Mouse (Mus musculus) gonadal fat pad, adult 2 months (tissue): ENCODE results near the gene Pax9. TPM values are rescaled to one million over a fixed set of nuclear protein-coding genes. Genes with fewer than 3 reads are reported as not detected.

Experiments
- DNase-seq: peaks from one replicate; pipeline ENCODE4 v3.0.0-alpha.2; 2012; ENCODE audit warnings: low read depth
- polyA plus RNA-seq: library from polyadenylated mRNA; depleted of rRNA; stranded (reverse); fragments of >200 nt; gene quantifications from 2 replicates; pipeline ENCODE4 v1.2.3, GENCODE M21; 2012; rRNA removed

The Pax9 gene
- polyA plus RNA-seq = not detected in 2 replicates

DNA sequence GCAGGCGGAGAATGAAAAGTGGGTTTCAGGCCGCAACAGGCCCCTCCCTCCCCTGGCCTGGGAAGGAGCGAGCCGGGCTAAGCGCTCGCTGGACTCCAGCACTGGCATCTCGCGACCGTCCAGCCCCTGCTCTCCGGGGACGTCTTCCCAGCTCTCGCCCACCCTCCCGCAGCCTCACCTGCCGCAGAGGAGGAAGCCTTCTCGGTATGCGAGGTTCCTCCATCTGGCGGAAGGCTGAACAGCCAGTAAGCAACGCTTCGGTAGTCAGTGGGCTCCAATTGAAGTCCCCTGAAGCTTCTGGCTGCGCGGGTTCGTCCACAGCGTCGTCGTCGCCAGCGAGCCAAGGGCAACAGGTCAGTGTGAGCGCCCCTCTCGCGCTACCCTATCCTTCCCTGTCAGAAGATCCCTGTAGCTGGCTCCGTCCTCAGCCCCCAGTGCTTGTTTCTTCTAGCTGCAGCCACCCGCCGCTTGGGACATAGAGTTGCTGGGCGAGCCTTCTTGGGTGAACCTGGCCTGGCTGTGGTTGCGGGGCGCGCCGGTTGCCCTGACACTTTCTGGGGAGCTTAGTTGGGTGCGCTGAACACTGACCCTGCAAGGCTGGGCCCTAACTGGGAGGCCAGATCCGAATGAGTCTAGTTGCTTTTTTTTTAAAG, at the start of gene Pax9:
Gene Pax9 (plus strand): TSS at position 341 of the 653 bp plus-strand sequence.
- DNase-seq = no peak

DNA sequence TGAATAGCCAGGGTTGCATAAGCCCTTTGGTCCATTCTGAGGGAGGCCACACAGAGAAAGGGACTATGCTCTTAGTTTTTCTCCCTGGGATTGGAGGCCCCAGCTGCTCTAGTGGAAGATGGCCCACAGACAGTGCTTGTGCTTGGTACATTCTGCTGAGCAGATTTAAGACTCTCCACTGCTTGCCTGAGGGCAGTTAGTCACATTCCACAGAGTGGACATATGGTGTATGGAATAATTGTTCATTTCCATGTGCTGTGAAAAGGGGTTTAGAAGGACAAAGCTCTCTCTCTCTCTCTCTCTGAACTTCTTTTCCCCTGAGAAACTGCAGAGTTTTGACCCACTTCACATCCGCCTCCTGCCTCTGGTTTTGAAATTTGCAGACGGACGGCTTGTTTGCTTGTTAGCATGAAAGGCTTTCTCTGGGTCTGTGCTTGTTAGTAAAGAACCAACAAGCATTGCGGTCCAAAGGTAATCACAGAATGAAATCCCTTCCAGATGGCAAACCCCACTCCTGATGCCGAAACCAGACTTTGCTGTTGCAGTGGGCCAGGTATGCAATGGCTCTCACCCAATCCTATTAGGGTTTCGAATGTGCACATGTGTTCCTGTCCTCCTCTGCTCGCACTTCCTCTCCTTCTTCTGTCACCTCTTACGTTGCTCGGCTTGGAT, 22.0 kb upstream of the Pax9 start:
- DNase-seq = no peak

DNA sequence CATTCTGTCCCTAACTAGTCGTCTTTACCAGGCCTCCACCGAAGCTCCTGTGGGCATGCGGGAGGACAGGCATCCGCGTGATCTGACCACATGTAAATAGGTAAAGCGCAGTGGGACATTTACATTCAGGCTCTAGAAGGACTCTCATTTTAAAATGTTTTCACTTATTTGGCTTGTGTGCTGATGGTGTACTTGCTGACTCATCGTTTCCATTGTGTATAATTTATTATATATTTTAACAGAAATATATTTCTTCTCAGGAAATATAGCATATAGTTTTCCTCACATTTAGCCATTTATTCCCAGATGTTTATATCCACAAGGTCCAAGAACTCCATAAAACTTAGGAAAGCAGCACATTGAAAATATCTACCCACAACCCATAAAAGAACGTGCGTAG, 20.8 kb upstream of the Pax9 start:
- no peak for DNase-seq

DNA sequence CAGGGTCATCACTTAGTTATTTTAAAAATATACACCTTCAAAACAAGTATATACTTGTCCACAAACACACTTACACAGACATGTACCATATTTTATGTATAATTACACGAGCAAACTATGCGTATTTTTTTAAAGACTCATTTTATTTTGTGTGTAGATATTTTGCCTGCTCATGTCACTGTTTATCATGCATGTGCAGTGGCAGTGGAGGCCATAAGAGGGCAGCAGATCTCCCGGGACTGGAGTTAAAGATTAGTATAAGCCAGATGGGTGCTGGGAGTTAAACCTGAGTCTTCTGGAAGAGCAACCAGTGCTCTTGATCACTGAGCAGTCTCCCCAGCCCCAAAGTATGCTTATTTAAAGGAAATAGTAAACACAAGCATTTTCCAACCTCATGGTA, 16.8 kb upstream of the Pax9 start:
- no peak for DNase-seq

DNA sequence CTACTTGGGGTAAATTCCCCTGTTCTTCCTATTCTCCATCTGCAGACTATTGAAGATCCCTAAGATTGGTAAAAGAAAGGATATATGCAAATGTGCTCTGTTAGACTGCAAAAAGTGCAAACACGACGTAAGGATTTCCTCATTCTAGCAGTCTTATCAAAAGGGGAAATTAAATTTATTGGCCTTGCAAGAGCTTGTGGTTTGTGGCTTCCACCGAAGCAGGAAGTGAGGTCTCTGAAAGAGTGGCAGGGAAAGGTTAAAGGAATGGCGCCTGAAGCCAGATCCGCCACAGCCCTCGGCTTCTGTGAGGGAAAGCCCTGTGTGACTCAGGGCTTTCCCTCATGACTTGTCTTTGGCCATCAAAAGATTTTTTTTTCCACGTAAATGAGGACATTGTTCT, 13.9 kb upstream of the Pax9 start:
- no peak for DNase-seq

DNA sequence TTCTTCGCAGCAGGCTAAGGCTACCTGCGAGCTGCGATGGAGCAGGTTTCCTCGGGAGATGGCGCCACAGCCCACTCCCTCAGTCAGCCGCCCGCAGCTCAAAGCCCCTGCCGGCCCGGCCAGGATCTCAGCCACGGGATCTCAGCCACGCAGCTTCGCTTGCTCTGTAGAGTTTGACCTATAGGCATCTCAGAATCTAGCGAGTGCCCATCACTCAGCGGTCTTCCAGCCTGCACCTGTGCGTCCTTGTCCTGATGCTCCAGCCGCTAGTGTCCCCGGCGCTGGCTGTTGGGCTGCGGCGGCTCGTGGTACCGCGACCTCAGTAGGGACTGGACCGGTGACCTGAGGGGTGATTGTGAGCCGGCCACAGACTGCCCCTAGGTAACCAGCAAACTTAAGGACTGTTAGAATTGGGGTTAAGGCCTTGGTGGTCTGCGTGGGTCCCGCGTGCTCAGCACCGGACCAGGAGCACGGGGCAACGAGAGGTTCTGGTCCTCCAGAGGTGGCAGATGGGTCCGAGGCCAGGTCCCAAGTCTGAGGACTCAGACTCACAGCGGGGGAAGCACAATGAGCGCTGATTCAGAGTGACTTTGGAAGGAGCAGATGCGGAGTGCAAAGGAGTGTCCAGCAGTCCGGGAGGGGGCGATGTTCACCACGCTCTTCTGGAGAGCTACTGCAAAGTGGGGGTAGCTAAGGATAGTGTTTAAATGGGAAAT, 10.3 kb upstream of the Pax9 start:
- DNase-seq = no peak

DNA sequence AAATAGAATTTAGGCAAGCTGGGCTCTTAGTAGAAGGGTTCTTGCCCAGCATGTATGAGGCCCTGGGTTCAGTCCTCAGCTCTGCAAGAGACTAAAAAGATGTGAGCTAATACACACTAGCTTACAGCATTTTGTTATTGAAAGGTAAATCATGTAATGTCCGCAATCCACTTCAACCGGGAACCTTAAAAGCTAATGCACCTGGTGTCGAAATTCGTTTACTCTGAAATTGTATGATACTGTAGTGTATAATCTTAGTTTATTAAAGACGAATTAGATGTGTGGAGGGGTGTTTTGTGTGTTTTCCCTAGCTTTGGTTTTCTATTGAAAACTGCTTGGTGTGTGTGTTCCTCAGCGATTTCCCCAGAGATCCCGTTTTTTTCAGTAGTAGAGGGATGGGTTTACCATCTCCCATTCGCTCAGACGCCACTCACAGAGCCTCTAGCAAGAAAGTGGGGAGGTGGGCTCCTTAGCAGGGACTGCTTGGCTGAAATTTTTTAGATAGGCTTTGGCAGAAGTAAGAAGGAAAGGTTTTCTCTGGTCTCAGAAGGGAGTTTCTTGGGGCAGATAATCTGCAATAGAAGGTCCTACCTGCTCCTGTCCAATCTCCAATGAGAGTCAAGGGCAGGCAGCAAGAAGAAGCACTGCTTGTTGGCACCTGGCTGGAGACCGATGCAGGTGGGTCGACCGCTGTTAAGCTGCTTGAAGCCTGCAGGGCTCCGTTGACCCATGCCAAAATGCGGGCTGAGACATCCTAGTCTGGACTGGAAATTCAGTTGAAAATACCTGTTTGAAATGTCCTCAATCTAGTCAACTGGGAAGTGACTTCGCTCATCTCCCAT, 3.7 kb upstream of the Pax9 start:
- no peak for DNase-seq

DNA sequence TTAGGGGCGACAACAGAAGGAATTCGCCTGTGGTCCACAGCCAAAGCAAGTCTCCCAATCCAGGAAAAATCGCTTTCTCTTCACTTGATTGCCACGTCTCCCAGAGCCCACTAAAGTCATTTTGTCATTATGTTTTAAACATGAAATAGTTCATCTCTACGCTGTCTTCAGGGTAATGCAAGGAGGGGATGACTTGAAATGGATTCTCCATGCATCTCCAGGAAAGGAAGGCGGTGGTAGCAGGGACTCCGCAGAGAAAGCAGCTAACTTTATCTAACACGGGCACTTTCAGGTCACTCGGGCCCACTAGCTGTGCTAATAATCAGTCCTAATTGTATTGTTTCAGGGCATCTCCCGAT, 3.1 kb upstream of the Pax9 start:
- DNase-seq = no peak

DNA sequence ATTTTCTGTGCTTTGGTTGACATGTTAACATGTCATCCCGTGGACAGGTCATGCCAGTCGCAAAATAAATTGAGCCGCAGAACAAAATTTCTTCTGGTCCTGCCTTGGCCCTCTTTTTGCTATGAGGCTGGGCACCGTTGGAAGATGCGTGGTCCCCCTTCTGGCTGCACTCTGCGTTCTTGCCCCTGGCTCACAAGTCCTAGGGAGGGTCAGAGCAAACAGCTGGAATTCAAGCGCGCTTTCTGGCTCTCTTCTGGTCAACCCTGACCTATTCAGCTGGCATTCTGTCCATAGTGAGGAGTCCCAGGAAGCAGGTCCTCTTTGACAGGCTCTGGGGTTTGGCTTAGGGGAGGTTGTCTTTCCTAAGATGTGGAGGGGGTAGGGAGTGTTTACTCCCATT, 2.6 kb upstream of the Pax9 start:
- no peak for DNase-seq

DNA sequence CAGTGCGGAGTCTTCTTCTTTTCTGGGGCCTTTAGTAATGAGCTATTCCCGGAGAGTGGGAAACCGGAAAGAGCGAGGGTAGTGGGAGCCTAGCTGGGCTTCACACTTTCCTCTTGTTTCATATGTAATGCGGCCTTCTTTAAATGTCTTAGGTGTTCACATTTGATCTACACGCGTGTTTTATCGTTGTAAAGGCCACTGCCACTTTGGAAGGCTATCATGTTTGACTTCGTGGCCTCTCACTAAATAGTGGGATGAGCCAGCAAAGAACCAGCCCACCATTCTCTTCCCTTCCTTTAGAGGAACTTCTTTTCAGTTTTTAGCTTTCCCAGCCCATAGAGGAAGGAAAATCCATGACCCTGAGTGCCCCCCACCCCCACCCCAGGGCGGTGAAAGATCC, 2.2 kb upstream of the Pax9 start:
- no peak for DNase-seq

DNA sequence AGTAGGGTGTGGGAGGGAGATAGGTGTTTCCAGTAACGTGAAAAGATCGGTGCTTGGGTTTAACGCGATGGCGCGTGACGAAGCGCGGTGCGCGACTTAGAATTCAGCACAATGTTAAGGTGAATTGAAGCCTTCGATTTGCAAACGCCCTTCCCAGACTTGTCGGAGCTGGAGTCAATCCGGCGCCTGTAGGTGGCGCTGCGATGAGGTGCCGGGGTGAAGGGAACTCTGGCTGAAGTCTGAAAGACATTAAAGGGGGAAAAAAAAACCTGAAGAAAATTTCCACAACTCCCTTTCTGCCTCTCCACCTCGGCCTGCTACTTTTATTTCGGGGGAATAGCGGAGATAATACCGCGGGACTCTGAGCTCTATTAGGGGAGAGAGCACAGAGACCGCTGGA, 1.8 kb upstream of the Pax9 start:
- no peak for DNase-seq

DNA sequence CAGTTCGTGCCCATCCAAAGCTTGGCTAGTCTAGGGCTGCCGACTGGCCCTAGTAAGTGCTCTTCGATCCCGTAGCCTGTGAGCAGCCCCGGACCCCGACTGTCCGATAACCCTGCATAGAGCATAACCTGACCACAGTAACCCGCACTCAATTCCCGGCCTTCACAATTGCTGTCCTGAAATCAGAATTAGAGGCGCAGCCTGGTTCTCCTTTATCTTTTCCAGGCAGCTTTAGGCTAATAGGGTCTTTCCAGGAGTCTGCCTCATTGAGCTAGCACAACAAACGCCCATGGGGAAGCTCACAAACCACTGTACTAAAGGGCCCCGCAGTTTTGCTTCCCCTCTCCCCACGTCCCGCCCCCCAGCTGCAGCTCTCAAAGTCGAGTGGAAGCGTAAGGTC, 1.2 kb upstream of the Pax9 start:
- DNase-seq = no peak

DNA sequence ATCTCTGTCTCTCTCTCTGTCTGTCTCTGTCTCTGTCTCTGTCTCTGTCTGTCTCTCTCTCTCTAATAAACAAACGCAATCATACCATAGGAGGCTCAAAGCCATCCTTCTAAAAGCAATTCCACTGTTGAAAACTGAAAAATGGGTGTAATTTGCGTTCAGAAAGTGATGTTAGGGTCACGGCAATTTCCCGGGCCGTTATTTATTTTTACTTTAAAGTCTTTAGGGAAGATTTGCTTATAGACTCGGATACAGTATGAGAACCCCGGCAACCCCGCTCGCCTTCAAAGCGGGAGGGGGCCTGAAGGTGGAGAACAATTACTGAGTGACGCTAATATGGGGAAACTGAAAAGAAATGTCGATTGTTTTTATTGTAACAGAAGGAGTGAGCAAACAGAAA, 566 bp upstream of the Pax9 start:
- DNase-seq = no peak

DNA sequence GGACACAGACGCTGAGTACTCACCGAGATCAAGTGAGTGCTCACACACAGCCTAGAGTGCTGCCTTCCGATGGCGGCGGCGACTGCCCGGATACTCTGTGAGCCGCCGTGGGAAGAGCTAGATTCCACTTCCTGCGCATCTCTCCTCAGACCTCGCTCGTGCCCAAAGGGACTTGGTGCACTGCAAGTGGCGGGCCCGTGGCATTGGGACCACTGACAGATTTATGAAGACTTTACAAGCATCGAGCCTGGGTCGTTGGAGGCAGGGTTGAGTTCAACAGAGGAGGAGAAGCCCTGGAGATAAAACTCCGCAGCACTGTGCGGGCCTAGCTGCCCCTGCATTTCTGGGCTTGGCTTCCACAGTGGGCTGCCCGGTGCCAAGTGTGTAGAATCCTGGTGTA, 969 bp downstream of the Pax9 start:
- no peak for DNase-seq

DNA sequence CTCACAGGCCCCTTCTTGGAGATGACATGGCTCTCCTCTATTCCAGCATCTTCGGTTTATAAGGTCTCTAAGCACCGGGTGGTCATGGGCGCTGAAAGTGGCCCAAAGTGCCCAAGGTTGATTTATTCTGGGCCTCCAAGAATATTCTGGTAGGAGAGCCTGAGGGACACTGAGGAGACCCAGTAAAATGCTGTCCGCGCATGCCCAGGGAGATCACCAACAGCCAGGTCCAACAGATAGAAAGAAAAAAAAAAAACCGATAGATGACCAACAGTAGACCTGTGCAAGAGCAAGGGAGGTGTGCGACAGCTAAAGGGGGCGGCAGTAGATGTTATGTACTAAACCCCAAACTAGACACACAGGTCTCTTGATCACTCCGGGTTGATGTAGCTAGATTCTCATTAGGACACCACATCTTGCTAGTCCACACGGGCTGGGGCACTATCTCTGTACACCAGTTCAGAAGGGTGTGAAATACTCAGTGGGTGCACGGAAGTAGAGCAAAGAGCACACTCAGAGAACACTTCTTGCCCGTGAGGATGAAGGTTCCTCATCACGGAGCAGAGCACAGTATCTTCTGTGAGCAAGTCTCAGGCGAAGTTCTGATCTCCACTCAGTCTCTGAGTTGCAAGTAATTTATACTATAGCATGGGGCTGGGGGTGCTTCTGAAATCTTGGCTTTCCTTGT, 2.0 kb downstream of the Pax9 start:
- no peak for DNase-seq

DNA sequence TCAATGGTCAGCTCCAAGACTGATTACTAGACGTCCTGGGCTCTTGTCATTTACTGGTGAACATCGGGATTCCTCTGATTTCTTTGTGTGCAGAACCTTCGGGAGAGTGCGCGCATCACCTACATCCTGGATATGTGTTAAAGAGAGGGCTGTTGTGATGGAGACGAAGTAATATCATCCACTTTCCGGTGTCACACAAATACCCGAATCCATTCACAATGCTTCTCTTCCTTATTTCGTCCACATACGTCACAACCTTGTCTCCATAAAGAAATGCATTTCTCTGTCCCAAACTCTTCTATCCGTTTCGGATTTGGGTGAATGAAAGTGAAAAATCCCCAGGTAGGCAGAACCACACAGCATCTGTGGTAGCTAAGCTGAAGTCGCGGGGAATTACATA, 2.8 kb downstream of the Pax9 start:
- no peak for DNase-seq

DNA sequence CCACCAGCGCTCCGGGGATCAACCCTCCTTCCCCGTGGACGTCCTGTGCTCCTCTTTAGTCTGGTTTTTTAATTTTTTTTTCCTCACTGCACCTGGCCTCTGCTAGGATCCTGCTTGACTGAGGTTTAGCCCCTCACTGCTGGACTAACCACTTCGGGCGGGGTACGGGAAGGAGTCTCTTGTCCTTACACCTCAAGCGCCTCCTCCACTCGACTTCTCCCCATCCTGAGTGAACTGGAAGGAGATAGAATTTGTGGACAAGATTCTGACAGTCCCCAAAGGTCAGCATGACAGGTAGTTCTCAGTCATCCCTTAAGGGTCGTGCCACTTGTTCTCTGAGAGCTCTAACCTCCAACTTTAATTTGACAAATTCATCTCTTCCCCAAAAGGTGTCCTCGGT, 3.4 kb downstream of the Pax9 start:
- DNase-seq = no peak

DNA sequence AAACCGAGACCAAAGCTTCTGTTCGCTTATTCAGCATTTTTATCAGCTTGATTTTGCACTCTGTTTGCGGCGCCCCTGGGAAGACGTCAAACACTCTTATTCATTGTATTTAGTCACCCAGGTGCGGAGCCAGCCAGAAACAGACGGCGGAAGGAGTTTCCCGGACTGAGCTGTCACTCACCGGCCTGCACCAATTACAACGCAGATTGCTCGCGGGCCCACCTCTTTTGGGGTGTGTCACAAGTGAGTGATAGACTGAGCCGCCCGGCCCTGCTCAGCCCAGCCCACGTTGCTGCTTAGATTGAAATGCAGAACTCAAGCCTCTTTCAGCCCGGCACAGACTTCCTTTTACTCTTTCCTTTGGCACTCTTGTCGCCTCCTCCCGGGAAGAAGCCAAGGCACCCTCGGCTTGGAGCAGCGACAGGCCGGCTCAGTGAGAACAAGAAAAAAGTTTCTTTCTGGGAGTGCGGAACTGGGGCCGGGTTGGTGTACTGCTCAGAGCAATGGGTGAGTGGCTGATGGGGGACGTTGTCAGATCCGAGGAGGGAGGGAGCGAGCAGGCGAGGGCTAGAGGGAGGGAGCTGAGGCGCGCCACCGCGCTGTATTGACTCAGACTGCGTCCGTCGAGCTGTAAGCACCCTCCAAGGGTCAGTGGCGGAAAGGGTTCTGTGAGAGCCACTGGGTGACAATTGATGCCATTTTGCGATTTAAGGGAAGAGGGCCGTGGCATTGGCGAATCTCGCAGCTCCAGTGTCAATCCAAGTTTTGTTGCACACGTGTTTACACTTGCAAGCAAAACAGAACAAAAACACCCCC, 4.0 kb downstream of the Pax9 start:
- no peak for DNase-seq

DNA sequence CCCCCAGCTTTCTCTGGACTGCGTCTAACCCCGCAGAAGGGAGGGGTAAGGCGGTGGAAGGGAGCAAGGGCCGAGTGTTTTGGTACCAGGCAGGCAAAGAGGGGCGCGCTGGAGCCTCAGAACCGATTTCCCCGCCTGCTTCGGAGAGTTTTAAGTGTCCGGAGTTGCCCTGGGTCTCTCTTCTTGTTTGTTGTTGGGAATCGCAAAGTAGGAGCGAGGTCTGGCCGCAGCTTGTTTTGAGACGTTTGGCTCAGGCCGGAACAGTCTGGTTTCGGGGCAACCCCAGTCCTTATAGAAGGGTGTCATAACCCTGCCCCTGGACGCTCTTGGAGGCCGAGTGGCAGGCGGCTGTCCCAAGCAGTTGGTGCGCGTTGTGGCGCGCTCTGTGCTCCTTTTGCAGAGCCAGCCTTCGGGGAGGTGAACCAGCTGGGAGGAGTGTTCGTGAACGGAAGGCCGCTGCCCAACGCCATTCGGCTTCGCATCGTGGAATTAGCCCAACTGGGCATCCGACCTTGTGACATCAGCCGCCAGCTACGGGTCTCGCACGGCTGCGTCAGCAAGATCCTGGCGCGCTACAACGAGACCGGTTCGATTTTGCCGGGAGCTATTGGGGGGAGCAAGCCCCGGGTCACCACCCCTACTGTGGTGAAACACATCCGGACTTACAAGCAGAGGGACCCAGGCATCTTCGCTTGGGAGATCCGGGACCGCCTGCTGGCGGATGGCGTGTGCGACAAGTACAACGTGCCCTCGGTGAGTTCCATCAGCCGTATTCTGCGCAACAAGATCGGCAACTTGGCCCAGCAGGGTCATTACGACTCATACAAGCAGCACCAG, 4.8 kb downstream of the Pax9 start:
- DNase-seq = no peak
